Mouse (Mus musculus) splenic B cell, adult 2 months (primary cell): ENCODE measurements around the gene Csf2rb.

Source experiments
- DNase-seq: peaks from one replicate; pipeline ENCODE4 v3.0.0-alpha.2; 2011; ENCODE audit warnings: low read depth, low spot score
- H3K27me3 ChIP-seq: 2 replicates; pipeline ENCODE4 v1.6.1; 2012; ENCODE audit warnings: mild to moderate bottlenecking, low read length, moderate library complexity, mixed read lengths; ENCODE audit not compliant: control insufficient read depth, poor library complexity, insufficient read depth, severe bottlenecking
- H3K36me3 ChIP-seq: 2 replicates; pipeline ENCODE4 v1.6.1; 2012; ENCODE audit warnings: mild to moderate bottlenecking, low read length, moderate library complexity, mixed read lengths; ENCODE audit not compliant: control insufficient read depth, poor library complexity, insufficient read depth, severe bottlenecking

The Csf2rb gene

GRCm38 (mm10) chr15:78378556-78378955 lies 53.0 kb downstream of the Csf2rb start:
- no peaks in the 10 kb centered on the region for H3K36me3 ChIP-seq
- DNase-seq, result no peak

GRCm38 (mm10) chr15:78380208-78380607 lies 54.7 kb downstream of the Csf2rb start:
- Histone ChIP-seq H3K36me3 (no peaks in the 10 kb centered on the region), H3K27me3 (no peaks in the 10 kb centered on the region)
- DNase-seq, result no peak

More at GRCm38 (mm10) chr15:78378556-78378955, 53.0 kb downstream of the Csf2rb start:
- no peaks in the 10 kb centered on the region for H3K27me3 ChIP-seq

- Histone ChIP-seq H3K36me3 (no peaks in the 10 kb centered on the region), H3K27me3 (no peaks in the 10 kb centered on the region)
- no peak for DNase-seq
These were observed 55.2 kb downstream of the Csf2rb start for GRCm38 (mm10) chr15:78380741-78381140.

GRCm38 (mm10) chr15:78382115-78382514 lies 56.6 kb downstream of the Csf2rb start:
- DNase-seq, result no peak
- Histone ChIP-seq H3K36me3 (no peaks in the 10 kb centered on the region), H3K27me3 (no peaks in the 10 kb centered on the region)

GRCm38 (mm10) chr15:78383450-78384219 lies 58.1 kb downstream of the Csf2rb start:
- Histone ChIP-seq H3K36me3 (no peaks in the 10 kb centered on the region), H3K27me3 (no peaks in the 10 kb centered on the region)
- DNase-seq, result no peak

- DNase-seq, result no peak
- H3K27me3 ChIP-seq, result no peaks in the 10 kb centered on the region
- H3K36me3 ChIP-seq, result no peaks in the 10 kb centered on the region
These were observed 58.9 kb downstream of the Csf2rb start for GRCm38 (mm10) chr15:78384220-78385116.

- DNase-seq, result no peak
- Histone ChIP-seq H3K36me3 (no peaks in the 10 kb centered on the region), H3K27me3 (no peaks in the 10 kb centered on the region)
These were observed 60.0 kb downstream of the Csf2rb start for GRCm38 (mm10) chr15:78385564-78385963.

- no peaks in the 10 kb centered on the region for H3K36me3 ChIP-seq
- DNase-seq, result no peak
- H3K27me3 ChIP-seq, result no peaks in the 10 kb centered on the region; the same call in 1 of the 2 replicates
These were observed 65.3 kb downstream of the Csf2rb start for GRCm38 (mm10) chr15:78390855-78391254.

- H3K27me3 ChIP-seq, result no peaks in the 10 kb centered on the region; the same call in 1 of the 2 replicates
- no peaks in the 10 kb centered on the region for H3K36me3 ChIP-seq
- no peak for DNase-seq
These were observed 70.0 kb downstream of the Csf2rb start, which contains the start of gene Tex33 for GRCm38 (mm10) chr15:78395478-78395962. TSS of gene Tex33 (minus strand) at chr15:78395912.

GRCm38 (mm10) chr15:78401345-78401744 lies 75.8 kb downstream of the Csf2rb start:
- Histone ChIP-seq H3K36me3 (no peaks in the 10 kb centered on the region), H3K27me3 (no peaks in the 10 kb centered on the region)
- DNase-seq, result no peak

GRCm38 (mm10) chr15:78401921-78402320 lies 76.4 kb downstream of the Csf2rb start:
- no peaks in the 10 kb centered on the region for H3K27me3 ChIP-seq
- DNase-seq, result no peak

GRCm38 (mm10) chr15:78402423-78402822 lies 76.9 kb downstream of the Csf2rb start:
- no peaks in the 10 kb centered on the region for H3K36me3 ChIP-seq
- DNase-seq, result no peak
- H3K27me3 ChIP-seq, result no peaks in the 10 kb centered on the region

More at GRCm38 (mm10) chr15:78401921-78402320, 76.4 kb downstream of the Csf2rb start:
- no peaks in the 10 kb centered on the region for H3K36me3 ChIP-seq

GRCm38 (mm10) chr15:78403301-78403741 lies 77.8 kb downstream of the Csf2rb start:
- H3K36me3 ChIP-seq, result no peaks in the 10 kb centered on the region
- H3K27me3 ChIP-seq, result no peaks in the 10 kb centered on the region
- no peak for DNase-seq
